Mouse (Mus musculus): ENCODE data around the gene 4933411K16Rik. TPM values are rescaled to one million over a fixed set of nuclear protein-coding genes. Genes with fewer than 3 reads are reported as not detected.

4933411K16Rik gene
- polyA plus RNA-seq, 1 experiment from 2014 or later = not detected

GRCm38 (mm10) chr19:42017399-42018247, 34.4 kb upstream of the 4933411K16Rik start:
- Histone ChIP-seq H3K27ac (peak overlapping the region; percentile 81), H3K4me2 (0 out of 2 replicates have a peak overlapping the region, but pooled peaks have one; percentile 0), H3K9me3 (no peaks in the 10 kb centered on the region), H3K9ac (no peak overlapping the region), H3K27me3 (replicated peaks) (no peaks in the 10 kb centered on the region), H3K4me3 (replicated peaks) (no peak overlapping the region), H3K36me3 (no peaks in the 10 kb centered on the region), H3K4me1 (peaks cover 18% of the 10 kb centered on the region)
- 50% methylated on average over 8 of the region's 8 CpGs for WGBS
- 0 out of 2 replicates have a peak, but pooled peaks have one; percentile 45 for ATAC-seq (ENCODE audit: insufficient read depth, low FRiP score, low read depth)

DNA sequence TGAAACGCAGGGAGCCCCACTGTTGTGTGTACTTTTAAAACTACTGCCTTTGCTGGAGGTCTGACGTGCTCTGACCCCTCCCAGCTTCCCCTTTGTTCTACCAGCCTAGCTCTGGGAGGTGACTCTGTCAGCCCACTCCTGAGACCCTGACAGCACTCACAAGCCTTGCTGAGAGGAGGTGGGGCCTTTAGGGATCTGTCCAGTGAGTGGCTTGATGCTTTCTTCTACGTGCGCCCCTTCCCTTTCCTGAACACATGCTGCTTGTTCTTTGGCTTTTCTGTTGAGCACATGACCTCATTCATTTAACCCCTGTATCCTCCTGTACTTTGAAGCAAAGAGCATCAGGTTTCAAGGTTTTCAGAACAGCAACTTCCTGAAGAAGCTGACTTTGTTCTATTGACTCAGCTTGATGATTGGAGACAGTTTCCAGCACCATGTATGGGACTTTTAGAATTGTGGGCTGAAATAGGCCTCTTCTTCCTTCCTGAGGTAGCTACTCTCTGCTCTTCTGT, 33.0 kb upstream of the 4933411K16Rik start:
- Histone ChIP-seq H3K4me1 (peaks cover 18% of the 10 kb centered on the region), H3K36me3 (no peaks in the 10 kb centered on the region), H3K9ac (no peak overlapping the region), H3K9me3 (no peaks in the 10 kb centered on the region), H3K4me2 (no peak overlapping the region), H3K27me3 (replicated peaks) (no peaks in the 10 kb centered on the region), H3K4me3 (replicated peaks) (no peak overlapping the region), H3K27ac (peak overlapping the region; percentile 81)
- 0 out of 2 replicates have a peak, but pooled peaks have one; percentile 23 for ATAC-seq (ENCODE audit: insufficient read depth, low FRiP score, low read depth)
- WGBS = 43% methylated on average over 4 of the region's 4 CpGs

- H3K9me3 ChIP-seq = no peaks in the 10 kb centered on the region
- H3K4me2 ChIP-seq = no peak overlapping the region
- H3K36me3 ChIP-seq = no peaks in the 10 kb centered on the region
- H3K27ac ChIP-seq = no peak overlapping the region
- ATAC-seq (ENCODE audit: insufficient read depth, low FRiP score, low read depth) = no peak
- H3K4me3 ChIP-seq (replicated peaks) = no peak overlapping the region
- no peaks in the 10 kb centered on the region for H3K27me3 ChIP-seq (replicated peaks)
- 70% methylated on average over 10 of the region's 10 CpGs for WGBS
- H3K9ac ChIP-seq = no peak overlapping the region
- H3K4me1 ChIP-seq = peaks cover 15% of the 10 kb centered on the region
These were observed 30.1 kb upstream of the 4933411K16Rik start for GRCm38 (mm10) chr19:42021681-42022541.

GRCm38 (mm10) chr19:42022542-42022848, 29.6 kb upstream of the 4933411K16Rik start:
- peaks cover 9% of the 10 kb centered on the region; the same call in 1 of the 2 replicates for H3K4me1 ChIP-seq
- no peak overlapping the region for H3K9ac ChIP-seq
- whole genome bisulfite sequencing = 76% methylated on average over 2 of the region's 2 CpGs
- no peak overlapping the region for H3K27ac ChIP-seq
- H3K9me3 ChIP-seq = no peaks in the 10 kb centered on the region
- ATAC-seq (ENCODE audit: insufficient read depth, low FRiP score, low read depth) = no peak
- no peak overlapping the region for H3K4me2 ChIP-seq
- H3K36me3 ChIP-seq = no peaks in the 10 kb centered on the region
- H3K27me3 ChIP-seq (replicated peaks) = no peaks in the 10 kb centered on the region
- H3K4me3 ChIP-seq (replicated peaks) = no peak overlapping the region

DNA sequence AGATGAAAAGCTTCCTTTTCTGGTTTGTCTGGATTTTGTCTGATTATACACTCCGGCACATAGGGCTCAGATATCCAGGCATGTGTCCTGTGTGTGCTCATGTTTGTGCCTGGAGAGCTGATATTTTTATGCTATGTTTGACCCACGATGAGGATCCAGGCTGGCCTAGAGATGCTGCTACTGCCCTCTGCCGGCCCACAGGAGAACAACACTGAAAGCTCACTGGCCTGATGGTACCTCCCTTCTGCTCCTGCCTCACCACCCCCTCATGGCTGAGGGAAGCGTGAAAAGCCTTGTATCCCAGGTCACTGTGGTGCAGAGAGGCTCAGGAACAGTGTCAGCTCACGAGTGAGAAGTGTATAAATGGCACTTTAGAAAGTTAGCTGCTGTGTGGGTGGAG, 25.9 kb upstream of the 4933411K16Rik start:
- no peaks in the 10 kb centered on the region for H3K36me3 ChIP-seq
- H3K27ac ChIP-seq = no peak overlapping the region
- WGBS = 4% methylated on average over 5 of the region's 5 CpGs
- H3K9ac ChIP-seq = no peak overlapping the region
- no peaks in the 10 kb centered on the region for H3K4me1 ChIP-seq
- no peak overlapping the region for H3K4me3 ChIP-seq (replicated peaks)
- no peaks in the 10 kb centered on the region for H3K9me3 ChIP-seq
- H3K4me2 ChIP-seq = no peak overlapping the region
- peak; percentile 76 for ATAC-seq (ENCODE audit: insufficient read depth, low FRiP score, low read depth)
- no peaks in the 10 kb centered on the region for H3K27me3 ChIP-seq (replicated peaks)

DNA sequence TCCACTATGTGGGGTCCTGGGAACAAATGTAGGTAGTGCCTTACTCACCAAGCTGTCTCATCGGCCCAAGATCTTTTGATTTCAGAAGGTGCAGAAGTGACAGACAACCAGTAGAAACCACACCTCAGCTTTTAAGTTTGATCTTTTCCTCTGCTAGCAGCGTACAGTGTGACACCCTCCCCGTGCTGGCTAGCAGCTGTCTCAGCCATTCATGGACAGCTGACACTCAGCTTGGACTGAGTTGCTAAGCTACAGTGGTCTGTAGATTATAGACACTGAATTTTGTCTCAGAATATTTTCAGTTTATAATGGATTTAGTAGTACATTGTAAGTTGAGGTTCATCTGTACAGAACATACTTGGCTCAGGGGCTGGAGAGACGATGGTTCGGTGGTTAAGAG, 20.9 kb upstream of the 4933411K16Rik start:
- no peaks in the 10 kb centered on the region for H3K9me3 ChIP-seq
- H3K4me3 ChIP-seq (replicated peaks) = no peak overlapping the region
- H3K27me3 ChIP-seq (replicated peaks) = no peaks in the 10 kb centered on the region
- H3K36me3 ChIP-seq = no peaks in the 10 kb centered on the region
- no peak overlapping the region for H3K27ac ChIP-seq
- WGBS = 75% methylated on average over 5 of the region's 5 CpGs
- H3K4me1 ChIP-seq = peaks cover 12% of the 10 kb centered on the region; the same call in 1 of the 2 replicates
- ATAC-seq (ENCODE audit: insufficient read depth, low FRiP score, low read depth) = no peak
- no peak overlapping the region for H3K9ac ChIP-seq
- no peak overlapping the region for H3K4me2 ChIP-seq

DNA sequence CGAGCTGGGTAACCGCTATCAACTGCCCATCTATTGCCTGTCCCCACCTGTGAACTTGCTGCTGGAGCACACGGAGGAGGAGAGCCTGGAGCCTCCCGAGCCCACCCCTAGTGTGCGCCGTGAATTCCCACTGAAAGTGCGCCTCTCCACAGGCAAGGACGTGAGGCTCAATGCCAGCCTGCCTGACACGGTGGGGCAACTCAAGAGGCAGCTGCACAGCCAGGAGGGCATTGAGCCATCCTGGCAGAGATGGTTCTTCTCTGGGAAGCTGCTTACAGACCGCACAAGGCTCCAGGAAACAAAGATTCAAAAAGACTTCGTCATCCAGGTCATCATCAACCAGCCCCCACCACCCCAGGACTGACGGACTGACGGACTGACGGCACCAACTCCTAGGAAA, 18.4 kb upstream of the 4933411K16Rik start:
- no peaks in the 10 kb centered on the region for H3K27me3 ChIP-seq (replicated peaks)
- no peak for ATAC-seq (ENCODE audit: insufficient read depth, low FRiP score, low read depth)
- 84% methylated on average over 14 of the region's 14 CpGs for WGBS

GRCm38 (mm10) chr19:42034146-42034775, 17.8 kb upstream of the 4933411K16Rik start:
- H3K36me3 ChIP-seq = no peaks in the 10 kb centered on the region
- H3K9ac ChIP-seq = no peak overlapping the region
- H3K27ac ChIP-seq = no peak overlapping the region; the same call in 1 of the 2 replicates
- no peak overlapping the region for H3K4me2 ChIP-seq
- ATAC-seq (ENCODE audit: insufficient read depth, low FRiP score, low read depth) = no peak
- no peaks in the 10 kb centered on the region for H3K27me3 ChIP-seq (replicated peaks)
- H3K9me3 ChIP-seq = no peaks in the 10 kb centered on the region
- 72% methylated on average over 9 of the region's 9 CpGs for WGBS
- H3K4me3 ChIP-seq (replicated peaks) = no peak overlapping the region
- peaks cover 12% of the 10 kb centered on the region; the same call in 1 of the 2 replicates for H3K4me1 ChIP-seq

More for the DNA sequence above, 18.4 kb upstream of the 4933411K16Rik start:
- no peaks in the 10 kb centered on the region for H3K36me3 ChIP-seq
- peaks cover 12% of the 10 kb centered on the region; the same call in 1 of the 2 replicates for H3K4me1 ChIP-seq
- H3K9me3 ChIP-seq = no peaks in the 10 kb centered on the region
- no peak overlapping the region for H3K4me3 ChIP-seq (replicated peaks)
- no peak overlapping the region for H3K4me2 ChIP-seq
- no peak overlapping the region for H3K9ac ChIP-seq
- H3K27ac ChIP-seq = no peak overlapping the region

DNA sequence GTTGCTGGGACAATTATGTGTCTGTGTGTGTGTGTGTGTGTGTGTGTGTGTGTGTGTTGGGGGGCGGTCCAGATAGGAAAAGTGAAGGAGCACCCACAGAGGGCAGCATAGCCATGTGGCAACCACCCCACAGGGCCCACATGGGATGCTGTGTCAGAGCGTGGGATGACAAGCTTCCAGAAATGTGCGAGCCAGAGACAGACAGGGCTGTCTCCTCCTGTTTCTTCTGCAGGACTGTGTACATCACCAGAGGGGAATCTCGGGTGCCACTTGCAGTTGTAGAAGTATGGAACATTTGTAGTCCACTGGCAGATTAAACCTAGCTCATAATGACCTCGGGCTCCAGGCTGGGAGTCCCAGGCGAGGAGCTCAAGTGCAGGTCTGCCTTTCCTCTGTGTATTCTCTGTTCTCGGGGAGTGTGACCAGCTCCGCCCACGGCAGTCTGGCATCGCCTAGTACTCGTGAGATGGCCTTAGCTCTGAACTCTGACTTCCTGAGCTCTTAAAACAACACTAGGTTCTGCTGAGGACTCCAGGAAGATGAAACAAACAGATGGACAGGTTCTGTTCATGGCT, 17.1 kb upstream of the 4933411K16Rik start:
- ATAC-seq (ENCODE audit: insufficient read depth, low FRiP score, low read depth) = 0 out of 2 replicates have a peak, but pooled peaks have one; percentile 8
- no peak overlapping the region for H3K9ac ChIP-seq
- peaks cover 12% of the 10 kb centered on the region; the same call in 1 of the 2 replicates for H3K4me1 ChIP-seq
- H3K27ac ChIP-seq = no peak overlapping the region; the same call in 1 of the 2 replicates
- H3K36me3 ChIP-seq = no peaks in the 10 kb centered on the region
- WGBS = 57% methylated on average over 11 of the region's 11 CpGs
- no peaks in the 10 kb centered on the region for H3K27me3 ChIP-seq (replicated peaks)
- H3K4me3 ChIP-seq (replicated peaks) = no peak overlapping the region
- H3K4me2 ChIP-seq = no peak overlapping the region
- H3K9me3 ChIP-seq = no peaks in the 10 kb centered on the region

GRCm38 (mm10) chr19:42035456-42036248, 16.4 kb upstream of the 4933411K16Rik start, which contains the start of gene Ankrd2:
Gene Ankrd2 (plus strand): TSS chr19:42036000.
- WGBS = 61% methylated on average over 19 of the region's 19 CpGs
- no peak within 1 kb of the TSS for H3K4me2 ChIP-seq
- no peak within 1 kb of the TSS; the same call in 1 of the 2 replicates for H3K27ac ChIP-seq
- no peak within 1 kb of the TSS for H3K4me3 ChIP-seq (replicated peaks)
- no peak within 1 kb of the TSS for H3K9ac ChIP-seq
- no peaks in the 10 kb centered on the region for H3K36me3 ChIP-seq
- H3K4me1 ChIP-seq = peaks cover 12% of the 10 kb centered on the region; the same call in 1 of the 2 replicates
- no peaks in the 10 kb centered on the region for H3K9me3 ChIP-seq
- no peaks in the 10 kb centered on the region for H3K27me3 ChIP-seq (replicated peaks)
- peak; percentile 77; the same call in 1 of the 2 replicates for ATAC-seq (ENCODE audit: insufficient read depth, low FRiP score, low read depth)

Data from stomach, embryonic 15.5 days (tissue).